Mouse (Mus musculus): ENCODE measurements around the gene 2010300C02Rik. TPM values are rescaled to one million over a fixed set of nuclear protein-coding genes. Genes with fewer than 3 reads are reported as not detected.
A peak's percentile ranks its signal among the peaks of the same experiment; 100 is the strongest.
"Not testable (repeated sequence)": the region's sequence is repeated elsewhere in the genome, so short reads cannot be mapped to it uniquely, and the experiment has no call there.

2010300C02Rik gene
- total RNA-seq (2021), result 100 to 1,000 TPM; 151 to 166 TPM
- long read RNA-seq, full-length matches to known transcripts, result 30 of 85 reads
- long read RNA-seq, partial matches to known transcripts, result 18 of 85 reads
- long read RNA-seq, other reads (novel, unspliced or antisense), result 37 of 85 reads

DNA sequence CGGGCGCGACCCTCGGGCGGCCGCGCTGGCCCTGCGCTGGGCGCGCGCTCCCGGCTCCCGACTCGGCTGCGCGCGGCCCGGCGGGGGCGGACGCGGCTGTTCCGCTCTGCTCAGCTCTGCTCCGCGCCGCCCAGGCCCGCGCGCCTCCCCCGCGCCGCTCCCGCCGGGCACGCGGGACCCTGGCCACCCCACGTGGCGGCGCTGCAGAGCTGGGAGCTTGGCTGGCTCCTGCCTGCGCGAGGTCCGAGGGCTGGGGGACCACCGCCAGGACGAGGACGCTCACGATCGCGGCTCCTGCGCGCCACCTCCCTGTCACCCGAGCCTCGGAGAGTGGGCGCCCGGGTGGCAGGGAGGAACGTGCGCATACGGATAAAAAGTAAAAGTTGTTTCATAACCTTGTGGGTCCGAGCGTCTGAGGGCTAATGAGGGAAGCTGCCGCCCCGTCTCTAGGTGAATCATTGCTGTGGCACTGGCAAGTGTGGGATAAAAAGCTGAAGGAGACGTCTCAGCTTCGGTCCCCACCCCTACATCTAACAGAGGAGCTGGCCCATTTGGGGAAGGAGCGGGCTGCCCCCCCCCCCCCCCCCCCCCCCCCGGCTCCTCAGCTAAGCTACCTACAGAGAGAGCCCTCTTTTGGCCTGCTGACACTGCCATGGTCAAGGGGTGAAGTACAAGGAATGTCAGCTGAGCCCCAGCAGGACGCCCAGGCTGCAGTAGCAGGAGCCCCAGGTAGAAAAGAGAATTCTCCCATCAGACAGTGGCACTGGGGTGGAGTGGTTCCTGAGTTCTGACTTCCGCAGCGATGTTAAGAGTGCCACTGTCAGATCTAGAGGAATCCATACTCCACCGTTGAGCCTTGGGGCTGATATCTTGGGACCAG is at the start of gene 2010300C02Rik:
Gene 2010300C02Rik (minus strand): TSS at position 325 of the 880 bp plus-strand sequence.
- DNase-seq (ENCODE audit: low spot score in 2 of 2), result peak; percentile 84 to 90

DNA sequence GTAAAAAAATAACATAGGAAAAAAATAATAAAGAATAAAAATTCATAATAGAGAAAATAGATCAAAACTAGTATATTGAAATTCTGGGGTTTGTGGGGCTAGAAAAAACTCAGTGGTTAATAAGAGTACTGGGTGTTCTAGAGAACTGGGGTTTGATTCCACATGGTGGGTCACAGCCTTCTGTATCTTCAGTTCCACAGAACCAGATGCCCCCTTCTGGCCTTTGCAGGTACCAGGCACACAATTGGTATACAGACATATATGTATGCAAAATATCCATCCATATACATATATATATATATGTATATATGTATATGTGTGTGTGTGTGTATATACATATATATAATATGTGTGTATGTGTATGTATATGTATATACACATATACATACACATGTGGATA is 39.5 kb upstream of the 2010300C02Rik start:
- no peak for DNase-seq (ENCODE audit: low spot score in 2 of 2)

DNA sequence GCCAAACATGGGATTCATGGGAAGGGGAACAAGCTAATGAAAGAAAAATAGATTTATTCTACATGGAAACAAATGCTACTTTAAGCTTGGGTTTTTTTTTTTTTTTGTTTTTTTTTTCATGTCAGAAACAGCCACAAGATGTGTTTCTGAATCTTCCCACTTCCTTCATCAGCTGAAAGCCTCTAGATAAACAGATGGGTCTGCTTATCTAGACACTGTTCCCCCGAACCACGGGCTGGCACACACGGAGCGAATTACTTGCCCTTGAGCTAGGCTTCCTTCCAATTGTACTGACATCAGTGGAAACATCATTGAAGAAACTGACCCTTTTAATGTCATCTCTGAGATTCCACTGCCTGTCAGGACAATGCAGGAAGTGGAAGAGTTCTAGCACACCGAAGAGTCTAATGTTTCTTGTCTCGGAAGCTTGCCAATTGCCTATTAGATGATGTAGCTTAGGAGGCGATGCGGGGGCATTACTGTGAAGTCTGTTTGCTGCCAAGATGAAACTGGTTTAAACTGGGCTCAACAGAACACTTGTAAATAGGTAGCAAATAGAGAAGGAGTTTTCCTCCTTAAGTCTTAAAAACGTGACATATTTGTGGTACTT is 24.9 kb upstream of the 2010300C02Rik start:
- no peak for DNase-seq (ENCODE audit: low spot score in 2 of 2)

DNA sequence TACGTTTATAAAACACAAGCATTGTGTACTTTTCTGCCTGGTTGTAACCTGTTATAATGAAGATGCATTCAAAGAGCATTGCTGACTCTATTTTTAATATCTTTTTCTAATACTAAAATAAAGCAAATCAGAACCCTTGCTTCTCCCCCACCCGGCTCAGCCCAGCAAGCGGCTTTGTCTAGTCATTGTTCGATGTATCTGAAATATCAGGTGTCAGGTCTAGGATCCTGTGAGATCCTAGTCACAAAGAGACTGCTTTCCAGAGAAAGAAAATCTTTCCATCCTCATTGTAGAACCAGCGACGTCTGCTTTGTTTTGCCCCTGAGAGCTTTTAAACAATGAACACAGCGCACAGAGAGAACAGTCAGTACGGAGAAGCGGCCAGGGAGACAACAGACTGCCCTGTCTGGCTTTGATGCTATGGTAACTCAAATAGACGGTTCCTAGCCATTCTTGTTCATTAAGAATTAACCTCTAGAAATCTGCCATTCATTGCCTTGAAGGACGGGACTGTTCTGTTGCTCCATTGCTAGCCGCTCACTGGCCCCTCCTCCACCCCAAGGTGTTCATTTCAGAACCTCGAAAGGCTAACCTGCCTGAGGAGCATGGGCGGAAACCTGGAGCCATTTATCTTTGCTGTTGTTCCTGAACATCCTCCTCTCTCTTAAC is 22.9 kb upstream of the 2010300C02Rik start:
- no peak for DNase-seq (ENCODE audit: low spot score in 2 of 2)

DNA sequence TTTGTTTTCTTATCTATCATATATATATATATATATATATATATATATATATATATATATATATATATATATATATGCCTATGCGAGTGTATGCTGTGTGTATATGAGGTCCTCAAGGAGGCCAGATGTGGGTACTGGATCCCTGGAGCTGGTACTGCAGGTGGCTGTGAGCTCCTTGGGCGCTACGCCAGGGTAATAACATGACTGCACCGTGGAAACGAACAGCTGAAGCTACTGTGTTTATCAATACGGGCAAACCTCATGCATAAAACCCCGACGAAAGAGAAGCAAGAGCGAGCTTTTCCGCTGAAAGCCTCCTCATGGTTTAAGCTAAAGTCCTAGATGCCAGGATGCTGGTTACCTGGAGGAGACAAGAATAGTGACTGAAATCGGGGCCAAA is 22.2 kb upstream of the 2010300C02Rik start:
- DNase-seq (ENCODE audit: low spot score in 2 of 2), result no peak

DNA sequence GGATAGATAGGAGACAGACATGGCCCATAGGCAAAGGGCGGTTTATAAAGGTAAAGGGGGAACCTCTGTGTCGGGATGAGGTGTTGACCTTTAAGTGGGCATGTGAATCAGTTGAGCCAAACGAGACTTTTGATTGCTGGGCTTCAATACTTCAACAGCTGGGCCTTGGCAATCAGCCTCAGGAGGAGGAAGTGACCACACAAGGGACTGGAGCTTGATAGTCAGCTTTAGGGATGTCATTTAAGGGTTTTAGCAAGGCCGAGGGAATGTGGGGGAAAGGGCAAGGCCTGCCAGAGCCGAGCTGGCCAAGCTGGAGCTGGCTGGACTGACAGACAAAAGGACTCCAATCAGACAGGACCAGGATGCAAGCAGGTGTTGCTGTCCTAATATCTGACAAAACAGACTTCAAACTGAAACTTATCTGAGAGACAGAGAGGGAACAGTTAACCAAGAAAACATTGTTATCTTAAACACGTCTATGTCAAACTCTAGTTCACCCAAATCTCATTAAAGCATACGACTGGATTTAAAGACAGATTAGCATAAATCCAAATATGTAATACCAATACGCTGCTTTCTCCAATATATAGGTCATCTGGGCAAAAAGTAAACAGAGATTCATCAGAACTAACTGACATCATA is 20.4 kb upstream of the 2010300C02Rik start:
- no peak for DNase-seq (ENCODE audit: low spot score in 2 of 2)

DNA sequence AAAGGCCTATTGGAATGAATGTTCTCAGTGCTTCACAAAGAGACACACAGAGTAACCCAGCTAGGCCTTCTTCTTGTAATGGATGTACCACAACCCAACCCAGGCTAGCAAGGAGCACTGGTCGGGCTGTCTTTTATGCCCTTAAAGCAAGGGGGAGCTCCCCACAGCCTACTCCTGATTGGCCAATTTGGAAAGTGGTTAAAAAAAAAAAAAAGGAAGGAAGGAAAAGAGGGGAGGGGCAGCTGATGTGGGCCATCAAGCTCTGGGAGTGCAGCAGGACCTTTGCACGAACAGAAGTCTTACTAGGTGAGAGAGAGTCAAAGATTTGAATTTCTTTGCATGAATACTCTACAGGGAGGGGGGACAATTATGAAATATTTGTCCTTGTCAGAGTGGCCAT is 19.0 kb upstream of the 2010300C02Rik start:
- no peak for DNase-seq (ENCODE audit: low spot score in 2 of 2)

DNA sequence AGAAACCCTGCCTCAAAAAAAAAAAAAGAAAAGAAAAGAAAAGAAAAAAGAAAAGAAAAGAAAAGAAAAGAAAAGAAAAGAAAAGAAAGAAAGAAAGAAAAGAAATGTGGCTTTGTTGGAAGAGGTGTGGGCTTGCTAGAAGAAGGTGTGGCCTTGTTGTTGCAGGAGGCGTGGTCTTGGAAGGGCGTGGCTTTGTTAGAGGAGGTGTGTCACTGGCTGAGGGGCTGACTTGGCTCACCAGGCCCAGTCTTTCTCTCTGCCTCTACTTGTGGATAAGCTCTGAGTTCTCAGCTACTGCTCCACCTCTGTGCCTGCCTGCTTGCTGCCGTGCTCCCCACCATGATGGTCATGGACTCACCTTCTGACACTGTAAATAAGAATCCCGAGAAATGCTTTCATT is 17.2 kb upstream of the 2010300C02Rik start:
- DNase-seq (ENCODE audit: low spot score in 2 of 2), result no peak

DNA sequence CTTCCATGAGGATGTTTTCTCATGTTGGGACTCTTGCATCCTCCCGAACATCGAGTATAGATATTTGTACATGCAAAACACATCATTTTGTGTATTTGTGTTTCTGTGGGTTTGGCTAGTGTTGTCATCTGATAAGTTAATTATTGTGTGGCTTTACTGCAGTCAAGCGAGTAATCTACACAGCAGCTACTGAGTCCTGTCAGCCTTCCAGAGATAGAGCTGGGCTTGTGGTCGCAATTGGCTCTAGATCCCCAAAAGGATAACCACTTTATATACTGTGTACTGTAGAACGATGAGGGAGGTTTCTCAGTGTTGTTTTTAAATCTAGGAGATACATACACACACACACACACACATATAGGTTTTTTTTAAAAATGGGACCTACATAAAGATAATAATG is 16.0 kb upstream of the 2010300C02Rik start:
- DNase-seq (ENCODE audit: low spot score in 2 of 2), result no peak

DNA sequence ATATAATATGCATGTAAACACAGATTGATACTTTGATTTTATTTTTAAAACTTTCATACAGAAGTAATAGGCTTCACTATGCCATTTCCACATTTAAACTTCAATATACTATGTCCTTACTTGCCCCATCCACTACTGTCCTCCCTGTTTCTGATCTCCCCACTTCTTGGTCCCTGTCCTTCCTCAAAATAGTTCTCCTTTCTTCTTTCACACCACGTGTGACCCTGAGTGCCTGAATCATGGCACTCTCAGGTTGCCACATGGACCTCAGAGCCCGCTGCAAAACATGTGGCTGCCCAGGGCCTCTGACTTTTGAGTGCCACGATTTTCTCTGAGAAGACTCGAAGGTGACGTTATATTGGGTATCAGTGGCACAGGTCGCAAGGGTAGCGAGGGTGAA is 15.0 kb upstream of the 2010300C02Rik start:
- no peak for DNase-seq (ENCODE audit: low spot score in 2 of 2)

DNA sequence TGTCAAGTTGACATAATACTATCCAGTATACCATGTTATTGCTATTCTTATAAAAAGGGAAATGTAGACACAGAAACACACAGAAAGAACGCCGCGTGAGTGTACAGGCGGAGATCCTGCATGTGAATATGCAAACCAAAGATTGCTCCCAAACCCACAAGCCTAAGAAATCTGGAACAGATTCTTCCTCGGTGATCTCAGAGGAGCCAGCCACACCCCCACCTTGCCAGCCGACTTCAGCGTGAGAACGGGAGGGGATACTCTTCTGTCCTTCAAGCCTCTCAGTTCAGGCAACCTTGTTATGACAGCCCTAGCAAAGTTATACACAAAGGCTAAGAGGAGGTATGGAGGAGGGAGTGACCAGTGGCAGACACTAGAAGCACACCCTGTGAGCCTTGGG is 9.5 kb upstream of the 2010300C02Rik start:
- no peak for DNase-seq (ENCODE audit: low spot score in 2 of 2)

DNA sequence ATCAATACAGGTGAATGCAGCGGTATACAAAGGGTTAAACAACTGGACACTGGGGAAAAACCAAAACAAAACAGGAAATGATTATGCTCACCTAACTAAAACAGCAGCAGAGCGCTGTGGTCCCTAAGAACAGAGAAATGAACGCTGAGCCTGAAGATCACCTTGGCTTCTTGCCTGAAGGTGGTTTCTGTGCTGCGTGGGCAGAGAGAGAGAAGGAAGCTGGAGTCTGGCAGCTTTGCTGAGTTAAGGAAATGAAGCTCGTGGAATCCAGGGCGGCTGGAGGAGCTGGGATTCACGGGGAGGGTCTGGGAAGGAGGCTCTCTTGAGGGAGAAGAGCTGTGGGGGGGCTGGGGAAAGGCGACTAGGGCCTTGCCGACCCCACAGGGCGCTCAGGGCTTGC is 8.2 kb upstream of the 2010300C02Rik start:
- DNase-seq (ENCODE audit: low spot score in 2 of 2), result no peak

DNA sequence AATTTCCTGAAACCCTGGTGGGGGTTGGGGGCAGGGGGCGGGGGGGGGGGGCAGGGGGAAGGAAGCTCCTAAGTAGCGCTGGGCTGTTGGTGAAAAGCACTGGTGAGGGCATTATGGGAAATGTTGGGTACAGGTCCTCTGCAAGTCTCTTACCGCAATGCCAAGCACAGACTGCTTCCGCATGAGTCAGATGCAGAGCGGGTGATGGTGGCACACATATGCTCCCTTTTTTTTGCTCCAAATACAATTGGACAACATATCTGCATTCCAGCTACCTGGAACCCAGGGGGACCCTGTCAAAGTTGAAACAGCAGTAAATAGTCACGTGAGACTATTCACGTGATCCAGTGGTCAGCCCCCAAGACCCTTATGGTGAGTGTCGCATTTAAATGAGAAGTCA is 7.3 kb upstream of the 2010300C02Rik start:
- peak in 1 of 2 experiments; percentile 25 for DNase-seq (ENCODE audit: low spot score in 2 of 2)

DNA sequence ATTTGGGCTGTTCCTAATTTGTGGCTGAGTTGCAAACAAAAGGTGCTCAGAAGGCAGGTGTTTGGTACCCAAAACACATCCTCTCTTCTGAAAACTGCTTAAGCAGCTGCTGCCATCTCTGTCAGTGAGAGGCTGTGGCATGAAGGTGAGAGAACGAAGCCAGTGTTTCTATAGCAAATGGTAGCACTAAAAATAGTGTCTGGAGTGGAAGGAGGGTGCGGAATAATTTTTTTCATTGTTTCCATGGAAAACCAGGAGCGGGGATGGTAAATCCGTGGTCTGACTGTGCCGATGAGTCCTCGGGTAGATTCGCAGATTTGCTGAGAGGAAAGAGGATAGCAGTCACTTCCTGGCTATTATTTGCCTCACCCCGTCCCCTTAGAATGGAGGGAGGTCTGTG is 6.5 kb upstream of the 2010300C02Rik start:
- DNase-seq (ENCODE audit: low spot score in 2 of 2), result no peak

DNA sequence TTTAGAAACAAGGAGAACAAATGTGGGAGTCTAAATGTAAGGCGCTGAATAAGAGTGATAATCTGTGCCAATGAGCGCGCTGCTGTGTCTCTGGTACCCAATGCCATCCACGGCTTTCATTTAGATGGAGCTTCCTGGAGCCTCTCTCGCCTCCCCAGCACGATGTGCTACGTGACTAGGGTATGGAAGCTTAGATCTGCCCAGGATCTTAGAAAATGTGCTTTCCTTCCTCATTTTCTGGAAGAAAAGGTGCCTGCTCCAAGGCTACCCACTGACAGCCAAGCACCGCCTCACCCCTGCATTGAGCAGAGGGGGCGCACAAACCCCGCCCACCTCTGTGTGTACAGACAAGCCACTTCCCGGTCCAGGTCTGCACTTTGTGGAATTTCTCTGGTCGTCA is 6.0 kb upstream of the 2010300C02Rik start:
- DNase-seq (ENCODE audit: low spot score in 2 of 2), result peak in 1 of 2 experiments; percentile 47

DNA sequence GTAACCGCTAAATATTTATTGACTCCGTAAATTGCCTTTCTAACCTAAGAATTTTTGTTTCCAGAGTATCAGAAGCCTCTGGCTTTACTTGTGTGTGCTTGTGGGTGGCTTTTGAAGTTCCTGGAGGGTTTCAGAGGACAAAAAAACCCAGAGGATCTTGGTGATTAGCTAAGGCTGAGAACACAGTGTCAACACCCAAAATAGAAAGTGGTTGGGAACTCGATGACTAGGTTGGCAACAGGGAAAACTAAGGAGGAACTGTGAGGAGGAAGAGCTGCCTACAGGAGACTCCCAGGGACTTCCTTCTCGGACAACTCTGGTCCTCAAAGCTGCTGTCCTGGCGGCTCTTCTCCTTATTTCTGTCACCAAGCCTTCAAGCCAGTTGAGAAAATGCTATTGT is 1.2 kb upstream of the 2010300C02Rik start:
- DNase-seq (ENCODE audit: low spot score in 2 of 2), result no peak

DNA sequence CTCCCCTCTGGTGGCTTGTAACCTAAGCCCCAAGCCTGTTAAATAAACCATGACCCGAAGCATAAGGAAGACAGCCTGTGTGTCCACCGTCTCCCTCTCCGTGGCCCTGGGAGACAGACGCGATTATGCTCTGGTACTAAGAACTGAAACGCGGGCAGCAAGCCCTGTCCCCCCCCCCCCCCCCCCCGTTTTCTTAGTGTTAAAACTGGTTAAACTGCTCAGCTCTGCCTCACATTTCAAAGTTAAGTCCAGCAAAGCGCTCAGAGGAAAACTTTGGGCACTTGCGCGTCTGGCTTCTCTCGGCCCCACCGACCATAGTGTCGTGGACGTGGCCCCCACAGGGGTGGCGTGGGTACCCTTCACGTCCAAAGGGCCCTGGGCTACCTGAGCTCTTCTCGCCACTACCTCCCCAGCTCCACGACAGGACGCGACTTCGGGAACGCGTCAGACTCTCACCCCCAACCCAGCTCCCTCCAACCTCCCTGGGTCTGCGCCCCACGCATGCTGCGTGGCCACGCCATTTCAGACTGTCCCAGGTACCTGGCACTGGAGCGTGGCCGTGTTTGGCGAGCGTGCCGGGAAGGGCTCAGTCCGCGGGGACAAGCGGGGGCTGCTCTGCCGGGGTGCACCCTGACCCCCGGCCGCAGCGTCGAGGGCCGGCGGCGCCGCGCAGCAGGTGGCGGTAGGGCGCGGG is 708 bp downstream of the 2010300C02Rik start:
- peak in 1 of 2 experiments; percentile 36 for DNase-seq (ENCODE audit: low spot score in 2 of 2)

DNA sequence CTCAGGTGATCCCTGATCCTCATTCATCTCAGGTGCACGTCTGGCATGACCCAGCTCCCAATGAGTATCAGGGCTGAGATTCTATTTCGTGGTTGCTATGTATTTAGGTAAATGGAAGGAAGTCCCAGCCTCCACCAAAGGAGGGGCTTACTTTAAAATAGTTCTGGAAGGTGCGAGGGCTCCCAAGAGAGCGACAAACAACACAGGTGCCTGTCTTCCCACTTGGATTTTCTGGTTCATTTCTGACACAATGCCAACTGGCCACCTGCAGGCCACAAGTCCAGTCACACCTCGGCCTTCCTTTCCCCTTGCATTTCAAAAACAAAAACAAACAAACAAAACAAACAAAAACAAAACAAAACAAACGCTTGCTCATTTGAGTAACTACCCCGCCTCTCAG is 1.4 kb downstream of the 2010300C02Rik start:
- no peak for DNase-seq (ENCODE audit: low spot score in 2 of 2)

DNA sequence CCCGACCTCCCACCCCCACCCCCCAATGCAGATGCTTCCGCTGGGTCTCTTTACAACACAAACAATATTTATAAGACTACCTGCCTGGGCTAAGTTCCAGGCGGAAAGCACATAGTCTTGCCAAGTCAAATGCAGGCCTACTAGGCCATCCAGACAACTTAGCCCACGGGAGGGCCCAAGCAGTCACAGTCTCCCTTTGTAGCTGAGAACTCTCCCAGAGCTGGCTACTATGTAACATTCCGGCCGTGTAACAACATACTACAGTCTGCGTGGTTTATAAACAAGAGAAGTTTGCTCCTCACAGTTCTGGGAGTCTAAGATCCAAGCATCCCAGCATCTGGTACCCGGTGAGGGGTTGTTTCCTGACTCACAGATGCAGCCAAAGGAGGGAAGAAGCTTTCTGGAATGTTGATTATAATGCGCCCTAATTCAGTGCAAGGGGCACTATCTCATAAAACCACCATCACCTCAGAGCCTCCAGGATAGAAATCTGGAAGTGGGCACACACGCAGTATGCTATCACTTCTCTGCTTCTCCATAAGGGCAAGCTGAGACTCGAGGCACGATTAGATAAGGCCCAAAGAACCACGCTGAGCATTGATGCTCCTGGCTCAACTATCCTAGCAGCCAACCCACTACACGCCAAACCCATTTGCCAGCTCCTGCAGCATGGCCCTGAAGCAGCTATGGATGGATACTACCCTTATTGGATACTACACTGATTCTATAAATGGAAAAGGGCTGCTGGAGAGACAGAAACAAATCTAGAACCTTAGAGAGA is 2.3 kb downstream of the 2010300C02Rik start:
- DNase-seq (ENCODE audit: low spot score in 2 of 2), result no peak

DNA sequence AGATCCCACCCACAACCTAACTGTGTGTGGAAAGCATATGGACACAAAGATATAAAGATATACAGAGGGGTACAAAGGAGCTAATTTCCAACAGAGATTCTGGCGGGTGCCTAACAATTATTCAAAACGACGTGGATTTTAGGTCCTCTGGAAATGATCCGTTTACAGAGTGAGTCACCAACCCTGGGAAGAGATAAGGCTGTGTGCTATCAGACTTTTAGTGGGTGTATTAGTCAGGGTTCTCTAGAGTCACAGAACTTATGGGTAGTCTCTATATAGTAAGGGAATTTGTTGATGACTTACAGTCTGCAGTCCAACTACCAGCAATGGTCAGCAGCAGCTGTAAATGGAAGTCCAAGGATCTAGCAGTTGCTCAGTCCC is 7.5 kb downstream of the 2010300C02Rik start:
- DNase-seq (ENCODE audit: low spot score in 2 of 2), result not testable (repeated sequence)
